Mouse (Mus musculus) c-Kit-positive CD71-positive TER-119-positive erythroid progenitor cells, embryonic 14.5 days (primary cell): ENCODE measurements around the gene Bpgm.

ENCODE experiments used
- DNase-seq: peaks from one replicate; pipeline ENCODE4 v3.0.0-alpha.2; 2013; ENCODE audit warnings: low spot score

Bpgm gene

DNA sequence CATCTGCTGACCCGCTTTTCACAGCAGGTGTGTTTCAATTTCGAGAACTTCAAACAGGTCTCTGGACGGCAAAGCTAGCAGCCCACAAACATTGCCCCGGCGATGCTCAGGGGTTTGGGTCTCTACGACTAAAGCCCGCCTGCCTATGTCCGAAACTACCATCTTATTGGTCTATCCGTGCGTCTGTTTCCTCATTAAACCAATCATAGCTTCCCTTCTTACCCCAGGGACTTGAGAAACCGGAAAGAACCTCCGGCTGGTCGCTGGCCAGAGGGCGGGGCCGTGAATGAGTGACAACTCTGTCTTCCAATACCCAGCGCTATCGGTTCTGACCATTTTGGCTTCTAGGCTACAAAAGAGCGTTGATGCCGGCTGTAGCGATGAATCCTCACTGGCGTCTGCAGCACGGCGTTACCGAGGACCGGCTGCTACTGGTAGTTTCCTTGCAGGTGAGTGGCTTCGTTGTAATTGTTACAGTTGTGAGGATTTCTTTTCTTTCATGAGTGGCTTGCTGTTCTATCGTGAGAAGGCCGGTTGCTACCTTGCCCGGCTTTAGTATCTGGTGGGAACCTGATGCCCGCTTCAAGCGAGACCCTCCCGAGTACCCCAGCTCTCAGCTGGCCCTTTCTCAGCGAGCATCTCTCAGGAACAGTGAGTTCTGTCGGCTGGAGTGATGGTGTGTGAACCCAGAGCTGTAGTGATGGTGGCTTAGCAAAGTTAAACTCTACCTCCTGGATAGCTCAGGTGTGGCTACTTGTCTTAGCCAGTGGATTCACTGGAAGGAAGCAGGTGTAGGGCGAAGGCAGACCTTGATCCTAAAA is at the start of gene Bpgm:
Gene Bpgm (plus strand): TSS at position 234 of the 821 bp plus-strand sequence.
- DNase-seq: peak; percentile 99

DNA sequence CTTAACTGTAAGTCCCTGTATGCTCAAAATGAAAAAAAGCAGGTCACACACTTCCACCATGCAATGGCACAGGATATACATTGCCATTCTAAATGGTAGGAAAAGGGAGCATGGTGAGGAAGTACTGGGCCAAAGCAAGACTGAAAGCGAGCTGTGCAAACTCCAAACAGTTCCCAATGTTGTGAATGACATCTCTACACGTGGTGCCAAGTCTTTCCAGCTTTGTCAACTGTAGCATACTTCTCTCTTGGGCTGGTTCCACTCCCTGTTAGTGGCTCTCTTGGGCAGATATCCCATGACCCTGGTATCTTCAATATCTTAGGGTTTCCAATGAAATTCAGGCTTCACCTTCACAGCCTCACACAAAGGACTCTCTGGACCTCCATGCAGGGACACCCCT is 37.0 kb upstream of the Bpgm start:
- no peak for DNase-seq

DNA sequence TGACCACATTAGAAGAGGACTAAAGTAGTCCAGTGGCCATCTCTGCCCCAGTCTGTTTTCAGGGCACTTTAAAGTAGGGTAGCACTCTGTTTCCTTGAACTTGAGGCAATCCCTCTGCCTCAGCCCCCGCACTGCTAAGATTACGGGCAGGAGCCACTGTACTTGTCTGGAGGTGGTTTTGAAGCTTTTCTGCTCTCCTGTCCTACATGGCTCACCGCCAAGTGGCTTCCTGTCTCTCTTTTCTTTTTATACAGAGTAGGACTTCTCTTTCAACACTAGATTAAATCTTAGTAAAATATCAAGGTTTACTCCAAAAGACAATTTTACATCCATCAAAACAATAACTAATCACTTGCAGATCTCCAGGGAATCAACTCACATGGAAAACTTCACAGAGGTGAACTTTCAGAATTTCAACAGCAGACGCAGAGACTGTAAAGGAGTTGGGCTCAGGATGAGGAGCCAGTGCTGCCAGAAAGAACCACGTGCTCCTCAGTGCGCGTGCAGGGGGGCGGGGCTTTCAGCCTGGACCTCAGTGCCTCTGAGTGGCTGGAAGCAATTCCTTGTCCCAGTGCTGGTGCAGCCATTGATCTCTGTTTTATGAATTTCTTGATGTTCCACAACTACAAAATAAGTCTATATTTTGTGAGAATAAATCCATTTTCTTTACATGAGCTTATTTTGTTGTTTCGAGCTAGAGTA is 34.3 kb upstream of the Bpgm start:
- DNase-seq: no peak

DNA sequence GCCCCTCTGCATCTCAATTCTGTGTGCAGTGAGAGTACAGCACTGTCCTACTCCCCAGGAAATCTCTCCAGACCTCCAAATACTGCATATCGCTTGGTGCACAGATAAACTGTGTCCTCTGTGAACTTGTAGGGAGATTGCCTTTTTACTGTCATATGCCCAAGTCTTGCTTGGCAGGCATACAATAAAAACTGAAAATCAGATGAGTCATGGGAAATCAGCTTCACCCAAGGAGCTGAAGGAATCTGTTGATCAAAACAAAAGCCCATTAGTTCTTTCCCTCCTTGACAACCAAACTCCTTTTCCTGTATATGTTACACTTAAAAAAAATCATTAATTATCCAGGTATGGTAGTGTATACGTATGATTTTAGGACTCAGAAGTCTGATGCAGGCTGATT is 32.2 kb upstream of the Bpgm start:
- DNase-seq: no peak

DNA sequence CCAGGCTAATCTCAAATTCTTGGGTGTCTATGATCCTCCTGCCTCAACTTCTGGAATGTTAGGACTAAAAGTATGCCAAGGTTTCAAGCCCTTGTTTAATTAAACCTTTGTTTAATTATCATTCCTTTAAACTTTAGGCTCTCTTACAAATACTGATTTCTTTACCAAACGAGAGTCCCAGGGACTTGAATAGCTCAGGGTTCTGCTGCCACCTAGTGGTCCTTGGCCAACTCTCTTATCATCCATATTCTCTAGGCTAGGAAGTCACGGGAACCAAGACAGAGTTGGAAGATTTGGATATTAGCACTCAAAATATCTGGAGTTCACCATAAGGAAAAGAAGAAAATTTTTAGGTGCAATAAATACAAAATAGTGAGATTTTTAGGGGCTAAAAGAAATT is 28.0 kb upstream of the Bpgm start:
- DNase-seq: peak; percentile 67

DNA sequence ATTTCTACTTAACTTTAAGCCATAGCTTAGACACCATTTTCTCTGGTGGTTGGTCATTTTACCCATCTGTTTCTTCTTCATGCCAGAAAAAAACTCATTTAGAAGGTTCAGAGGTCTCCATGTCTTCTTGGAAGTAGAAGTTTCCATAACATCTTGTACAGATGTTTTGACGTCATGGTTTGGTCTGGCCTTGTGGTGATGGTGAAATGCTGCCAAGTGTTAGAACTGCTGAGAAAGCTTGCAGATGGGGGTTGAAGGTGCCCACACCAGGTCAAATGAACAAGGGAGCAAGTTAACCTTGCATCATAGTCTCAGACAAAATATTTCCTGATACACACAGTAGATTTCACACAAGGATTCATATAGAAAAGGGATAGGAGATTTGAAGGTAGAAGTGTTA is 27.3 kb upstream of the Bpgm start:
- DNase-seq: no peak

DNA sequence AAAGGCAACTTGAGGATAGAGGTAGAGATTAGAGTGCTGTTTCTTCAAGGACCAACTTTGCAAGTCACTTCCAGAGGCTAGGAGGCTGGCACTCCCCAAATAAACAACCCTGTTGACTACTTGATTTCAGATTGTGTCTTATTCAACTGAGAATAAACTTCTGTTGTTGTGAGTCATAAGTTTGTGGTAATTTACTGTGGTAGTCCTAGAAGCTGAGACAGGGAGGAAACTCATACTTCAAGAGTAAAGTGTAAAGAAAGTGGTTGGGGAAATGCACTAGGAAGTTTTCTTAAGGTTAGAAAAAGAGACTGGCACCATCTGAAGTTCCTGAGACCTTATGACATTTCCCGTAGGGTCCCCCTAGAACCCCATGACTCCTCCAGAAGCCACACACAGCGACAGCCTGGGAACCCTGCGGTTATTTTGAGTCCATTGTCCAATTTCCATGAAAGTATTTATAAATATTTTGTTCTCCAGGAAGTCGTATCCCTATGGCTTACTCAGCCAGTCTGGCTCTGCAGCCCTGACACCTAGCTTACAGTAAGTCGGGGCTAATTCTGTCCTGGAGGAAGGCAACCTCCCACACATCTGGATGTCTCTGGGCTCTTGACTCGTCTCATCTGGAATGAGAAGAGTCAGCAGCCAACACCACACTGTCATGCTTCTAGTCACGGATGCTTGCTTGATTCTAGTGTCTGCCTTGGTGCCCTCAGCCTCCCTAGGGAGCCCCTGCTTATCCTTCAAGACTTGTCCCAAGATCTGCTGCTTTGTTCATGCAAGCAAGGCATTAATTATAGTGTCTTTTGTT is 22.8 kb upstream of the Bpgm start:
- no peak for DNase-seq

DNA sequence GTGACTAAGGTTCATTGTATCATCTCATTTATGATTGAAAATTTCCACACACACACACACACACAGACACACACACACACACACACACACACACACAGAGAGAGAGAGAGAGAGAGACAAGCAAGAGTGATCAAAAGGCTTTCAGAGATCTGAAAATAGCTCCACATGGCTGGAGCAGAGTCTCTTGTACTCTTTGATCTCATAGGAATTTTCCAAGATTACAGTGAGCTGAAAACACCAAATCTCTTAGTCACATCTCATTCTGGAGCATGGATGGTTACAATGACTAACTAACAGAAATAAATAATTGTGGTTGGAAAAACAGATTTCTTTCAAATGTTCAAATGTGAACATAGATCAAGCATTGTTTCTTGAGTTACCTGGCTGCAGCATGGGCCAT is 16.6 kb upstream of the Bpgm start:
- DNase-seq: no peak

DNA sequence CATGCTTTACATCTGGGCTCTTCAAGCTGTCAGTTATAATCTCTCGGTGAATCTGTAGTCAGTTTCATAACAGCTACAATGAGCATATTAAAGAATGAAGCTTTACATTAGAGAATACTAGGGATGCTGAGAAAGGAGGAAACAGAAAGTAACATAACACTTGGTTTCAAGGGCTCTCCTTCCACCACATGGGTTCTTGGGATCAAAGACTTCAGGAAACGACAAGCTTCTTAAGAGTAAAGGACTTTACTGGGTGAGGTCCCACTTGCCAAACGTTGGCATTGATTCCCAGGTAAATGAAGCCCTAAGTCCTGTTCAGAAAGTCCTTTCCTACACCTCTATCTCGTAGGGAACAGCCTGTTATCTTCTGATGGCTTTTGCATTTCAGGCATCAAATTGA is 15.4 kb upstream of the Bpgm start:
- DNase-seq: no peak

DNA sequence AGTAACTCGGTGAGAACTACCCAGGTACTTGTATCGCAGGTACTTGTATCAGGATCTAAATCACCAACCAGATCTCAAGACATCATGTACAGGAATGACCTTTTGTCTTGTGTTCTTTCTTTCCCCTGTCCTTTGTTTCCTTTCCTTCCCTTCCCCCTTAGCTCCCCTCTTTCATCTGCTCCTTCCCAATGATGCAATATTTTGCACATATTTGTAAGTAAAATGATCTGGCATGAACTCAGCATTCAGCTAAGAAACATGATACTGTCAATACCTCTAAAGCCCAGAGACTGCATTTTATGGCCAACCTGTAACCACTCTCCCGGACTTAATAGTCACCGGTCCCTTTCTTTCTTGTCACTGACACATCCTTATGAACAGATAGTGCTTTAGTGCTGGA is 12.4 kb upstream of the Bpgm start:
- no peak for DNase-seq

DNA sequence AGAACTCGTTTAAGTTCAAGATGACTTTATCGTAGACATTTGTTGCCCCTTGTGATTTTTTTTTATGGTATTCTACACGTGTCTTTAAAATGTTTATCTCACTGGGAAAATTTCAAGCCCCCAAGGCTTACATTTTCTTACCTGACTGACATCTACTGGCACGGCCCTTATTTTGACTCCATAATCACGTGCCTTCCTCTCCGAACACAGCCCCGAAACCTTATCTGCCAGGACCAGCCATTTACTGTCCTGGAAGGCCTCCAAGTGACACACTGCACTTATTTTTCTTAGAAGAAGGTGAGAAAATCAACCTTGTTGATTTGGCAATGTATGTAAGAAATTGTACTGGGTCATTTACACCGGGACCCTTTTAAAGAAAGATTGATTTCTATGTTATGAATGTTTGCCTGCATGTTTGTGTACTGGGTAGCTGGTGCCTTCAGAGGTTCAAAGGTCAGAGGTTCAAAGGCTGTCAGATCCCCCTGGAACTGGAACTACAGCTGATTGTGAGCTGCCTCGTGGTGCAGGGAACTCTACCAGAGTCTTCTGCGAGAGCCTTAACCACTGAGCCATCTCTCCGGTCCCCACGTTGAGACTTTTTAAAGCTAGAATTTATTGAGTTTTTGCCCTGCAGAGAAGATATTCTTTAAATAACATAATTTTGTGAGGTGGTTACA is 4.4 kb upstream of the Bpgm start:
- DNase-seq: peak; percentile 95

DNA sequence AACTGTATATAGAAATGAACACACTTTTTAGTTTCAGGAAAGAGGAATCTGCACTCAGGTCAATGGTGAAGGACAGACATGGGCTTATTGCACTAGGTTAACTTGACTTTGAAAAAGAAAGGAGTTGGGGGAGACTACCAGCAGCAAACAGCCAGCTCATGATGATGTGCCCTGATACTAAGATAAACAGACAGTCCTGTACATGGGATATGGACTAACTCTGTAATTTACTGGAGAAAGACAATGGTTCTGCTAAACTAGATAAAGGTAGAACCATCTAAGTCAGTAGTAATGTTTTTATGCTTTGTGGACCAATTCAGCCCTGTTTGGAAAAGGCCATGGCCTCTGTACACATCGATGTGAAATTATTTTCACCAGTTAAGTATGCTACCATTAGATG is 2.7 kb upstream of the Bpgm start:
- DNase-seq: peak; percentile 57

DNA sequence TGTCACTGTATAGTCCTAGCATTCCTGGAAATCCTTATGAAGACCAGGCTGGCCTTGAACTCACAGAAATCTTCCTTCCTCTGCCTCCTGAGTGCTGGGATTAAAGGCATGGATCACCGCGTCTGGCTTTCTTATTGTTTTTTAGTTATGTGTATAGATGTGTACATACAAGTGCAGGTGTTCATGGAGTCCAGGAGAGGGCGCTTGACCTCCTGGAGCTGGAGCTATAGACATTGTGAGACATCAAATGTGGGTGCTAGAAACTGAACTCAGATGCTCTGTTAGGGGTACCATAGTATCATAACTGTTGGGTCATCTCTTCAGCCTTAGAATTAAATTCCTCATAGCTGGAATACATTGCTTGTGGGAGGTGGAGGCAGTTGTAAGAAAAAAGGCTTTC is 2.0 kb upstream of the Bpgm start:
- peak; percentile 60 for DNase-seq

DNA sequence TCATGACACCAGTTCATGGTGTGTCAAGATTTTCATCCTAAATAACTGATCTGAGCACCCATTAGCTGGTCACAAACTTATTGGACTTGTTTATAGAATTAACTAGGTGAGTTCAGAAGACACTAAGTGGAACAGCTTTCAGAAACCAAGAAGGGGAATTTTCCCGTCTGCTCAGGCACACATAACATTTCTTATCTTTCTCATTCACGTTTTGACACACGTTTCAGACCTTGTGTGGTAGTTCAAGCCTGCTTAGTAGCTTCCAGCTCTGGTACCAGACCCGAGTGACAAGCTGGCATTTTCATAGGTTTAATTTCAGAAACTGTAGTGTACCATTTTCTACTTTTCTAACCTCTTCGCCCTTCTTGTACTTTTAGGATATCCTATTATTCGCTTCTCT is 616 bp upstream of the Bpgm start:
- DNase-seq: peak; percentile 58

DNA sequence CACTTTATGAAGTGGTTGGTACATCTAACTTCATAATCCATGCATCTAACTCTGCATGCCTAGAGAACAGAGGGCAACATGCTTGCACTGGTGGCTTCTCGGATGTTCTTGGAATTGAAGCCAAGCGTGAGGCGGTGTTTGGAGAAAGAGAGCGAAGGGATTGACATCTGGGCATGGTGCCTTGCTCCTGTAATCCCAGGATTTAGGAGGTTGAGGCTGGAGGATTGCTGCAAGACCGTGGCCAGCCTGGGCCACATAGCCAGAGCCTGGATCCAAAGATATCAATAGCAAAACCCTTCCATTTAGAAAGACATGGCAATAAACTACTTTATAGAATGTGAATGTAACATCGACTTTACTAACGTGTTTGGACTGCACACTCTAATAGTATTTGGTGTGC is 2.0 kb downstream of the Bpgm start:
- no peak for DNase-seq

DNA sequence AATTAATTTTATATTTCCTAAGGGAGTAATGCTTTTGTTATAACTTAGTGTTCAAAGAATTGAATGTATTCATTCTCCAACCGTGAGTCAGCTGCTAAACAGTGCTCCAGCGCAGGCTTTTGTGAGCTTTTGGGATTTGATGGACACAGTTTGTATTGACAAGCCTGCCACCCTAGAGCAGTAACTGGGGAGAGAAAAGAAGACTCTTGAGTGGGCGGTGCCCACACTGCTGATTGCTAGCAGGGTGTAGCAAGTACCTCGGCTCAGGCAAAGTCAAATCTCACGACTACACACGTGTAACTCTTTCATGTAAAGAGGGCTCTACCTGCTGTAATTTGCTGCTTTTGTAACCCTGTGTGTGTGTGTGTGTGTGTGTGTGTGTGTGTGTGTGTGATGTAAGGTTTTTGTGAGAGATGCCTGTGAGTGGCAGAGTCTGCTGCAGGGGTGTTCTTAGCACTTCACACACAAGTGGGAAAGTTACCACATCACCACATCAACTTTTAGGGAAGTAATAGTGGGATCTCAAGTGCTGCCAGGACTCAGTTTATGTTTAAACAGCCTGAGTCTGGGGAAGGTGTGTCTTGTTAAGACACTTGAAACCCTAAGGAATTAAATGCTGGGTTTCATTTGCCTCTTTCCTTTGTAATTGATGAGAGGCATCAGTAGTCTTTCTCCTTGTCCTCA is 2.8 kb downstream of the Bpgm start:
- no peak for DNase-seq

DNA sequence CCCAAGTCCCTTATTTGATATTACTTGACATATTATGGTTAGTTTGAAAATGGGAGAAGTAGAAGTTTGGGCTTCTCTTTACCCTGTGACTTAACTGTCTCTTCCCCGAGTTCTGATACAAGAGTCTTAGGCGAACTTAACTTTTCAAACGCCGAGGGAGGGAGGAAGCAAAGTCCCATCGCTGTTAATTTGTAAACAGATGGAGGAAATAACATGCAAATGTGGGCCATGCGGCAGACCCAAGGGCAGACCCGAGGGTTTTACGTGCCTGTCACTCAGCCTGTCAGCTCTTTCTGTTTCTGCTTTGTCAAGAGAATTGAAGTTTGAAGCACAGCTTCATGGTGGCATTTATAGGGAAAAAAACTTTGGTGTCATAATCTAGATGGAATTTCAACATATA is 3.5 kb downstream of the Bpgm start:
- no peak for DNase-seq

DNA sequence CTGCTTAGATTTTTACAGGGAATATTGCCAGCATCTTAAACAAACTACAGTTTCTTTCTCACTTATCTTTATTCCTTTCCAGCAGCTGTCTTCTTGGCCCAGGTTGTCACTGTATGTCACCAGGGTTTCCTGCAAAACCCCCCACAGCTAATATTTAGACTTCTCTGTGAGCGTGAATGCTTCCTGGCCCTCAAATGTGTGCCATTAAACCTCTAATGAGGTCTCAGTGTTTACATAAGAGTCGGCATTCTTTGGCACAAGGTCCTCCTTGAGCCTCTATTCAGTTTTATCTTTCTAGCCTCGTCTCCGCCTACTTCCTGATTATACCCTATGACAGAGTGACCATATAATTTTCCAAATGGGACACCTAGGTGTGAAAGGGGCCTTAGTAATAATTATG is 4.7 kb downstream of the Bpgm start:
- DNase-seq: no peak

DNA sequence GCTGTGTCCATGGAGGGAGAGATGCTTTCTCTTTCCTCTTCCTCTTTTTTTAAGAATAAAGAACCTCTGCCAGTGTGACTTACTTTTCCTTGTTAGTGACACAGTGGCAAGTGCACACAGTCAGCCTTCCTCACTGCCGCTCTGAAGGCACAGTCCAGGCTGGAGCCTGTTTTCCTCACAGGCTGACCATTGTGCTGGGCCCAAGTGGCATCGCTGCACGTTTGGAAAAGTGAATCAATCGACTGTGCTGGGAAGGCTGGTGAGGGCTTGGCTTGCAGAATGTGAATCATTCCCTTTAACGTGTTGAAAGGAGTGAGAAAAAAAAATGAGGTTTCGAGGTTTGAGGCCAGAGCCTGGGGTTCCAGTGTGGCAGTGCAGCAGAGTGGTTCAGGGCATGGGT is 5.3 kb downstream of the Bpgm start:
- DNase-seq: no peak

DNA sequence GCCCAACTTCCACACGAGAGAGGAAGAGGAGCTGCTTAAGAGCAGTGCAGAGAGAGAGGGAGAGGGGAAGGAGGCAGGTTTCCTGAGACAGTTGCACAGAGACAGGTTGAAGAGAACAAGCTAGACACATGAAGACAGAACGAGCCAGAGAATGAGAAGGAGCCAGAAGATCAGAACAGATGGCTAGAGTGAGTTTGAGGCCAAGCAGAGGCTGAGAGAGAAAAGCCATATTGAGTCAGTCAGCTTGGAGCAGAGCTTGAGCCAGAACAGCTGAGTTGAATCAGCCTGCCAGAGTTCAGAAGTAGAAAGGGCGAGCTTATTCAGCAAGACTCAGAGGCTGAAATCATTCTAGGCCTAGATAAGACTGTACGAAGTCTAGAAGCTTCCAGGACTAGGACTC is 6.8 kb downstream of the Bpgm start:
- no peak for DNase-seq

DNA sequence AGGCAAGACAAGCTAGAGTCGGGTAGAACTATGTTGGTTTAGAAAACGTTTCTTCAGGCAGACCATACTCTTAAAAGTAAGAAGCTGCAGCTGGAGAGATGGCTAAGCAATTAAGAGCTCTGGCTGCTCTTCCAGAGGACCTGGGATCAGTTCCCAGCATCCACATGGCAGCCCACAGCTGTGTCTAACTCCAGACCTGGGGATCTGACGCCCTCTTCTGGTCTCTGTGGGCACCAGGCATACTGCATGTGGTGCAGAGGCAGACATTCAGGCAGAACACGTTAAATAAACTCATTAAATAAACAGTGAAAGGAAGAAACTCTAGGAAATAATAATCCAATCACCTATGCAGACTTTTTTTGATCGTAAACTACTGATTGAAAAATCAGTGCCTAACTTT is 7.4 kb downstream of the Bpgm start:
- DNase-seq: no peak

DNA sequence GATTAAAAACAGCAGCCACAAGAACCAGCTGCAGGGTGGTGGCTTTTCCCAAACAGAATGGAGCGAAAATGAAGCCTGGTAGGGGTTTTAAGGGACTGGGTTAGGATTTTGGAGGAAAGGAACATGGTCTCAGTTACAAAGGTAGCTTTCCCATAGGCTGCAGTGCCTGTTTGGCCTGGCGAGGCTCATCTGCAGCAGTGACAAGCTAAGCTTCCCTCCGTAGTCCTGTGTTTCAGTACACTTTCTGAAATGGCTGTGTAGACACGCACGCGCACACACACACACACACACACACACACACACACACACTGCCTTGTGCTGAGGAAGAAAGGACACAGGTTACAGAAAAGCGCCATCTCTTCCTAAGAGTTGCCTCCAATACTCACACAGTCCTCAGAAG is 7.8 kb downstream of the Bpgm start:
- DNase-seq: no peak
